Mouse (Mus musculus) heart, postnatal 0 days (tissue): ENCODE measurements around the gene Pde8b. TPM values are rescaled to one million over a fixed set of nuclear protein-coding genes. Genes with fewer than 3 reads are reported as not detected.
A peak's percentile ranks its signal among the peaks of the same experiment; 100 is the strongest.

Experiments
- ATAC-seq: fragments of 200-750 bp; cut with Nextera tagmentation; 2 replicates; pipeline ENCODE4 v1.8.0; 2017; ENCODE audit warnings: low read depth, moderate number of reproducible peaks, moderate library complexity; ENCODE audit not compliant: insufficient read depth
- DNase-seq: peaks from one replicate; pipeline ENCODE4 v3.0.0-alpha.2; 2016; ENCODE audit warnings: low spot score
- H3K27ac ChIP-seq: fragments of 300-500 bp; sonication (generic); 2 replicates; pipeline ENCODE4 v1.5.1; 2014; ENCODE audit warnings: low read depth, mild to moderate bottlenecking
- H3K27me3 ChIP-seq: fragments of 300-500 bp; sonication (generic); 2 replicates; pipeline ENCODE4 v1.6.1; 2014; ENCODE audit warnings: low read length, mixed read lengths; ENCODE audit not compliant: control insufficient read depth, insufficient read depth
- H3K36me3 ChIP-seq: fragments of 300-500 bp; sonication (generic); replicated peaks from 2 replicates; pipeline ENCODE4 v1.6.1; 2014; ENCODE audit warnings: low read length, mixed read lengths; ENCODE audit not compliant: control insufficient read depth, insufficient read depth
- H3K4me1 ChIP-seq: fragments of 300-500 bp; sonication (generic); 2 replicates; pipeline ENCODE4 v1.6.1; 2014; ENCODE audit warnings: antibody characterized with exemption; ENCODE audit not compliant: control insufficient read depth, insufficient read depth
- H3K4me2 ChIP-seq: fragments of 300-500 bp; sonication (generic); 2 replicates; pipeline ENCODE4 v1.6.1; 2014; ENCODE audit warnings: low read depth, mild to moderate bottlenecking, low read length, moderate library complexity
- H3K4me3 ChIP-seq: fragments of 300-500 bp; sonication (generic); 2 replicates; pipeline ENCODE4 v1.5.1; 2014; ENCODE audit warnings: low read depth, low read length
- H3K9ac ChIP-seq: fragments of 300-500 bp; sonication (generic); replicated peaks from 2 replicates; pipeline ENCODE4 v1.6.1; 2014; ENCODE audit warnings: low read depth, low read length, mixed read lengths
- H3K9me3 ChIP-seq: fragments of 300-500 bp; sonication (generic); replicated peaks from 2 replicates; pipeline ENCODE4 v1.6.1; 2016; ENCODE audit warnings: low read length; ENCODE audit not compliant: control insufficient read depth
- CTCF ChIP-seq: IDR thresholded peaks from 2 replicates; pipeline ENCODE4 v1.5.1; 2016; ENCODE audit warnings: antibody characterized with exemption, control low read depth, low read depth
- EP300 ChIP-seq: IDR thresholded peaks from 2 replicates; pipeline ENCODE4 v1.6.1; 2016; ENCODE audit warnings: antibody characterized with exemption, low read depth
- WGBS: fragments of 180-500 bp; shearing (Covaris S2); extraction: QIAGEN DNeasy Blood & Tissue Kit; methylation state at CpG from one replicate; pipeline ENCODE4 v1.1.7; 2014; 5-methylcytosine and 5-hydroxymethylcytosine counted together
- polyA plus RNA-seq: library from polyadenylated mRNA; unstranded; fragments of >200 nt; fragmentation: Nextera tagmentation; extraction: Ambion mirVana; gene quantifications from 2 replicates; pipeline ENCODE4 v1.2.1, GENCODE M21; 2015
- total RNA-seq: library from RNA; depleted of rRNA; stranded (reverse); fragments of >200 nt; gene quantifications from 2 replicates; pipeline ENCODE4 v1.2.3, GENCODE M21; 2014; ENCODE audit warnings: low replicate concordance

The Pde8b gene
- total and polyA plus RNA-seq, 2 experiments from 2014 or later, result 0.98 TPM; not detected in 1

- DNase-seq (no peak), ATAC-seq (no peak)
- WGBS, result 69% methylated on average over 8 of the region's 8 CpGs
These were observed 176.5 kb downstream of the Pde8b start for GRCm38 (mm10) chr13:95073445-95074172.

GRCm38 (mm10) chr13:95070268-95070667 lies 179.9 kb downstream of the Pde8b start:
- H3K4me1 ChIP-seq, result no peaks in the 10 kb centered on the region
- H3K9ac ChIP-seq, result no peak overlapping the region
- no peak overlapping the region for H3K27ac ChIP-seq
- no peak overlapping the region for H3K4me3 ChIP-seq
- no peaks in the 10 kb centered on the region for H3K36me3 ChIP-seq
- DNase-seq (no peak), ATAC-seq (no peak)
- H3K27me3 ChIP-seq, result no peaks in the 10 kb centered on the region
- H3K4me2 ChIP-seq, result no peak overlapping the region
- no peaks in the 10 kb centered on the region for H3K9me3 ChIP-seq
- TF ChIP-seq EP300 (no peak), CTCF (no peak)

More at GRCm38 (mm10) chr13:95073445-95074172, 176.5 kb downstream of the Pde8b start:
- no peak overlapping the region for H3K9ac ChIP-seq
- no peaks in the 10 kb centered on the region for H3K36me3 ChIP-seq
- no peak overlapping the region for H3K4me2 ChIP-seq
- H3K9me3 ChIP-seq, result no peaks in the 10 kb centered on the region
- H3K4me1 ChIP-seq, result no peaks in the 10 kb centered on the region
- H3K4me3 ChIP-seq, result no peak overlapping the region
- no peak for TF ChIP-seq EP300
- TF ChIP-seq CTCF, result no peak
- H3K27me3 ChIP-seq, result no peaks in the 10 kb centered on the region
- no peak overlapping the region for H3K27ac ChIP-seq

GRCm38 (mm10) chr13:95067854-95068253 lies 182.3 kb downstream of the Pde8b start:
- ATAC-seq, result no peak
- Histone ChIP-seq H3K4me3 (no peak overlapping the region), H3K36me3 (no peaks in the 10 kb centered on the region), H3K9me3 (no peaks in the 10 kb centered on the region), H3K4me1 (no peaks in the 10 kb centered on the region), H3K27me3 (no peaks in the 10 kb centered on the region), H3K27ac (no peak overlapping the region), H3K4me2 (no peak overlapping the region), H3K9ac (no peak overlapping the region)
- DNase-seq, result no peak
- TF ChIP-seq EP300 (no peak), CTCF (peak; percentile 48)
- 57% methylated on average over 6 of the region's 6 CpGs for WGBS

GRCm38 (mm10) chr13:95063390-95064017 lies 186.6 kb downstream of the Pde8b start:
- ATAC-seq (no peak), DNase-seq (no peak)
- WGBS, result 42% methylated on average over 4 of the region's 4 CpGs
- Histone ChIP-seq H3K4me1 (no peaks in the 10 kb centered on the region), H3K36me3 (no peaks in the 10 kb centered on the region), H3K27ac (no peak overlapping the region), H3K9me3 (0 out of 2 replicates have a peak, but pooled peaks cover 3% of the 10 kb centered on the region), H3K27me3 (no peaks in the 10 kb centered on the region), H3K4me2 (no peak overlapping the region), H3K4me3 (no peak overlapping the region), H3K9ac (no peak overlapping the region)
- no peak for TF ChIP-seq CTCF
- no peak for TF ChIP-seq EP300

GRCm38 (mm10) chr13:95058885-95059284 lies 191.3 kb downstream of the Pde8b start:
- WGBS, result 67% methylated on average over 4 of the region's 4 CpGs
- no peak for TF ChIP-seq EP300
- TF ChIP-seq CTCF, result no peak
- no peaks in the 10 kb centered on the region for H3K36me3 ChIP-seq
- DNase-seq (no peak), ATAC-seq (no peak)
- H3K4me2 ChIP-seq, result no peak overlapping the region
- 0 out of 2 replicates have a peak, but pooled peaks cover 3% of the 10 kb centered on the region for H3K9me3 ChIP-seq
- H3K4me3 ChIP-seq, result no peak overlapping the region
- no peaks in the 10 kb centered on the region for H3K4me1 ChIP-seq
- no peak overlapping the region for H3K9ac ChIP-seq
- no peaks in the 10 kb centered on the region for H3K27me3 ChIP-seq
- no peak overlapping the region for H3K27ac ChIP-seq
